Mouse (Mus musculus) small intestine, adult 2 months (tissue): ENCODE data around the gene Cd2bp2. TPM values are rescaled to one million over a fixed set of nuclear protein-coding genes. Genes with fewer than 3 reads are reported as not detected.

ENCODE experiments used
- H3K27ac ChIP-seq: fragments of 200-500 bp; 2 replicates; pipeline ENCODE4 v1.5.1; 2012; ENCODE audit warnings: low read depth, low read length, control low read depth, inconsistent platforms; ENCODE audit not compliant: insufficient read depth
- H3K27me3 ChIP-seq: fragments of 200-500 bp; 2 replicates; pipeline ENCODE4 v1.6.1; 2012; ENCODE audit warnings: mild to moderate bottlenecking, moderate library complexity, low read length, inconsistent platforms; ENCODE audit not compliant: control insufficient read depth, insufficient read depth
- H3K36me3 ChIP-seq: fragments of 200-500 bp; 2 replicates; pipeline ENCODE4 v1.6.1; 2012; ENCODE audit warnings: mild to moderate bottlenecking, low read length, control low read depth, inconsistent platforms; ENCODE audit not compliant: control insufficient read depth, insufficient read depth
- H3K4me1 ChIP-seq: fragments of 200-500 bp; 2 replicates; pipeline ENCODE4 v1.6.1; 2012; ENCODE audit warnings: low read length, inconsistent platforms, mixed read lengths; ENCODE audit not compliant: control insufficient read depth, insufficient read depth, insufficient read length
- H3K4me3 ChIP-seq: fragments of 200-500 bp; 2 replicates; pipeline ENCODE4 v1.5.1; 2012; ENCODE audit warnings: low read depth, mild to moderate bottlenecking, control low read depth, inconsistent platforms, low read length, moderate library complexity
- CTCF ChIP-seq: fragments of 200-500 bp; IDR thresholded peaks from 2 replicates; pipeline ENCODE4 v1.5.1; 2012; ENCODE audit warnings: low read depth, mild to moderate bottlenecking, control low read depth, inconsistent platforms, low read length, moderate library complexity, mixed read lengths; ENCODE audit not compliant: insufficient replicate concordance, insufficient read length; ENCODE audit errors: extremely low read depth
- POLR2A ChIP-seq: fragments of 200-500 bp; IDR thresholded peaks from 2 replicates; pipeline ENCODE4 v1.6.1; 2012; ENCODE audit warnings: low read depth, mild to moderate bottlenecking, control low read depth, inconsistent platforms, low read length, moderate library complexity
- WGBS: fragments of 180-500 bp; shearing (Covaris S2); methylation state at CpG from one replicate; pipeline ENCODE4 v1.1.7; 2018; 5-methylcytosine and 5-hydroxymethylcytosine counted together
- polyA plus RNA-seq: library from polyadenylated mRNA; depleted of rRNA; stranded (reverse); fragments of >200 nt; gene quantifications from 2 replicates; pipeline ENCODE4 v1.2.3, GENCODE M21; 2012

The Cd2bp2 gene
- polyA plus RNA-seq, 1 experiment = 13.9 TPM

DNA sequence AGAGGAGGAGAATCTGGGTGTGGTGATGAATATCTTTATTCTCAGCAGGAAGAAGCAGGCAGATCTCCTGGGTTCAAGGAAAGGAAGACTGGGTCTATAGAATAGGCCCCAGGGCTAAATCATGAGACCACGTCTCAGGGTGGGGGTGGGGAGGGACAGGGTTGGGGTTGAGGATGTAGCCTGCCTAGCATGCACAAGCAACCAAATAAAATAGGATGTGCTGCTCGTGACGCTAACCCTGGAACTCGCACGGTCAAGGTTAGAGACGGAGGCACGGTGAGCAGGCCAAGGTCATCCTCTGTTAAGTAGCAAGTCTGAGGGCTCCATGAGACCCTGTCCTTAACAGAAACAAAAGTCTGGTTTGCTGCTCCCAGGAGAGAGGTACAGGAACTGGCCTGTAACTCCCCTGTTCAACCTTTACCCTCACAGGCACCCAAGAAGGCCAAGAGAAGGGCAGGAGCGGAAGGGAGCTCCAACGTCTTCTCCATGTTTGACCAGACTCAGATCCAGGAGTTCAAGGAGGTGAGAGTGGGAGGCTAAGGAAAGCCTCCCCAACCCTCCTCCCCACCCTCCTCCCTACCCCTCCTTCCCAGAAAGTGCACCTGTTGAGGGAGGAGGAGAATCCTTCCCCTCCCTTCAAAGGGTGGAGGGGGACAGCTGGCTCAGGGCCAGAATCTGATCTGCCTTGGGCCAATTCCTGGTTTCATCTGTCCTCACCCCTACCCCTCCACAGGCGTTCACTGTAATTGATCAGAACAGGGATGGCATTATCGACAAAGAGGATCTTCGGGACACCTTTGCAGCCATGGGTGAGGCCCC is 16.8 kb upstream of the Cd2bp2 start:
- Histone ChIP-seq H3K27ac (no peak overlapping the region), H3K36me3 (no peaks in the 10 kb centered on the region), H3K4me1 (peaks cover 2% of the 10 kb centered on the region; the same call in 1 of the 2 replicates), H3K27me3 (no peaks in the 10 kb centered on the region), H3K4me3 (no peak overlapping the region)
- 87% methylated on average over 12 of the region's 12 CpGs for WGBS
- TF ChIP-seq POLR2A (no peak), CTCF (no peak)

GRCm38 (mm10) chr7:127211014-127211745 is 15.3 kb upstream of the Cd2bp2 start:
- no peak overlapping the region for H3K27ac ChIP-seq
- H3K36me3 ChIP-seq = no peaks in the 10 kb centered on the region
- no peaks in the 10 kb centered on the region for H3K27me3 ChIP-seq
- 80% methylated on average over 5 of the region's 5 CpGs for WGBS
- H3K4me1 ChIP-seq = peaks cover 2% of the 10 kb centered on the region; the same call in 1 of the 2 replicates
- TF ChIP-seq CTCF (no peak), POLR2A (no peak)
- no peak overlapping the region for H3K4me3 ChIP-seq

- H3K27ac ChIP-seq = no peak overlapping the region
- WGBS = 85% methylated on average over 4 of the region's 4 CpGs
- no peaks in the 10 kb centered on the region for H3K27me3 ChIP-seq
- TF ChIP-seq POLR2A (no peak), CTCF (no peak)
- no peak overlapping the region for H3K4me3 ChIP-seq
- H3K4me1 ChIP-seq = peaks cover 4% of the 10 kb centered on the region
- H3K36me3 ChIP-seq = no peaks in the 10 kb centered on the region
Observed at GRCm38 (mm10) chr7:127210266-127210665, 14.4 kb upstream of the Cd2bp2 start.

DNA sequence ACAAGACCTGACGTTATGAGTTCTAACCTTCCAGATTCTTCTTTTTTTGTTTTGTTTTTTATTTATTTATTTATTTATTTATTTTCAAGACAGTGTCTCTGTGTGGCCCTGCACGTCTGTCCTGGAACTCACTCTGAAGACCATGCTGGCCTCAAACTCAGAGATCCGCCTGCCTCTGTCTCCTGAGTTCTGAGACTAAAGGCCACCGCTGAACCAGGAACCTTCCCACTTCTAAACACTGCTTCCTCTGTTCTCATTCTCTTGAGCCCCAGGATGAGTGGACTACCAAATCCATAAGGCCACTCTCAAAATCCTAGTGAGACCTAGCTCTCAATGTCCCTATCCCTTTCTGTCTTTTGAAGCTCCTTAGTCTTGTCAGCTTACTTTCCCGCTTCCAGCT is 14.0 kb upstream of the Cd2bp2 start:
- Histone ChIP-seq H3K4me1 (peaks cover 2% of the 10 kb centered on the region), H3K36me3 (no peaks in the 10 kb centered on the region), H3K27me3 (no peaks in the 10 kb centered on the region), H3K27ac (no peak overlapping the region), H3K4me3 (no peak overlapping the region)
- WGBS = 78% methylated on average over 5 of the region's 5 CpGs
- no peak for TF ChIP-seq CTCF
- no peak for TF ChIP-seq POLR2A

DNA sequence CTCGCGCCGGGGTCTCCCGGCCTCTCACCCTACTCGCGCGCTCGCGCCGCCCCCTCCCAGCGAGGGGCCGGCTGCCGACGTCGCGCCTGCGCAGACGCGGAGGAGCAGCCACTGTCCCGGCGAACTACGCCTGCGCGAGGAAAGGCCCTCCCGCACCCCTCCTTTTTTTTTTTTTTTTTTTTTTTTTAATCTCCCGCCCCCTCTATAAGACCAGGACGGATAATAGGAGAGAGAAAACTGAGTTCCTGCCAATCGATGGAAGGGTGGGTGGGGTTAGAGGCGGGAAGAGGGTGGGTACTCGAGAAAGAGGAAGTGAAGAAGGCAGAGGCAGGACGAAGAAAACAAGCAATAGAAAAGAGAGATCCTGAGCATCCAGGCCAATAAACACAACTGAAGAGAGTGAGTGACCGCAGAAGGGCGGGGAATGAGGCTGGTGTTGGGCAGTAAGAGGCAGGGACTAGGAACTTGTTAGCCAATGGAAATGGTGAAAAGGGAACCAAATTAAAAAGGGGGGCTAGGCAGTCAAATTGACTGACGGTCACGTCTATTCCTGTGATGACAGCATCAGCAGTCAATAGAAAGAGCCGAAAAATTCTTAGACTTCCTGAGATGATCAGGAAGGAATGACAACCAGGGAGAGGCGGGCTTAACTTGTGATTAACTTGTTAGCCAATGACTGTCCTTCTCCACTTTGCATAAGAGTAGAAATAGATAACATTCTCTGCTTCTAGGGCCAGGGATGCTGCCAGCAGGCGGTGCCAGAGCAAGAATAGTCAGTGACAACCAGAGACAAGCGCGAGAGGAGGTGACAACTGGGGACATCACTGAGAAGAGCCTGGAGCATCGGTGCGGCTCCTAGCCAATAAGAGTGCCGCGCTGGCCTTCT is 12.9 kb upstream of the Cd2bp2 start, which contains the start of gene Mylpf:
TSS of gene Mylpf (plus strand) at position 338 of the 886 bp plus-strand sequence.
- Histone ChIP-seq H3K36me3 (peaks cover 2% of the 10 kb centered on the region; the same call in 1 of the 2 replicates), H3K4me1 (peaks cover 2% of the 10 kb centered on the region), H3K4me3 (peak within 1 kb of the TSS; percentile 73), H3K27ac (peak within 1 kb of the TSS; percentile 55), H3K27me3 (no peaks in the 10 kb centered on the region)
- TF ChIP-seq CTCF (peak; percentile 66; the same call in 1 of the 2 replicates), POLR2A (peak; percentile 63)
- WGBS = 0% methylated on average over 44 of the region's 44 CpGs

DNA sequence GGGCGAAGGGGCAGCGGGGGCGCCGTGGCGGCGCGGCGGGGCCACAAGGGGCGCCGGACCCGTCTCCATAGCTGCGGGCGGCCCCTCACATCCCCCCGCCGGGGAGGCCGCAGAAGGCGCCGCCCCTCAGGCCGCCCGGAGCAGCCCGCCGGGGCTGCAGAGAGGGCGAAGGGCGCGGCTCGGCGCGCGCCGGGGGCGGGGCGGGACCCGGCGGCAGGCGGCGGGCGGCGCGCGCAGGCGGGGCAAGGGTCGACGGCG is 12.4 kb upstream of the Cd2bp2 start, which contains the start of gene Tbc1d10b:
TSS of gene Tbc1d10b (minus strand) at position 174 of the 258 bp plus-strand sequence.
- Histone ChIP-seq H3K27me3 (no peaks in the 10 kb centered on the region), H3K4me1 (peaks cover 2% of the 10 kb centered on the region)
- 1% methylated on average over 39 of the region's 44 CpGs for WGBS

More for the DNA sequence above, 12.4 kb upstream of the Cd2bp2 start, which contains the start of gene Tbc1d10b:
- Histone ChIP-seq H3K4me3 (peak within 1 kb of the TSS; percentile 73), H3K27ac (peak within 1 kb of the TSS; percentile 55), H3K36me3 (peaks cover 7% of the 10 kb centered on the region)
- TF ChIP-seq POLR2A (no peak), CTCF (no peak)
